Mouse (Mus musculus): ENCODE data around the gene Aldh16a1. TPM values are rescaled to one million over a fixed set of nuclear protein-coding genes. Genes with fewer than 3 reads are reported as not detected.
A peak's percentile ranks its signal among the peaks of the same experiment; 100 is the strongest.

Aldh16a1 gene
- polyA plus RNA-seq, 1 experiment from 2014 or later = 19.6 TPM

GRCm38 (mm10) chr7:45092048-45092447 lies 62.3 kb downstream of the Aldh16a1 start, which contains the start of gene Rcn3:
Rcn3 (minus strand) TSS chr7:45092221.
- H3K27ac ChIP-seq (replicated peaks) = peak within 1 kb of the TSS; percentile 46; the same call in 1 of the 2 replicates
- under 1% methylated on average over 16 of the region's 16 CpGs for WGBS
- peak within 1 kb of the TSS; percentile 54 for H3K4me2 ChIP-seq
- H3K4me1 ChIP-seq (replicated peaks) = peaks cover 24% of the 10 kb centered on the region
- H3K9me3 ChIP-seq = no peaks in the 10 kb centered on the region
- ATAC-seq (ENCODE audit: low read depth) = peak; percentile 92
- H3K36me3 ChIP-seq = no peaks in the 10 kb centered on the region
- no peaks in the 10 kb centered on the region for H3K27me3 ChIP-seq
- H3K9ac ChIP-seq = peak within 1 kb of the TSS; percentile 65
- peak within 1 kb of the TSS; percentile 41 for H3K4me3 ChIP-seq

GRCm38 (mm10) chr7:45091001-45091990 lies 63.1 kb downstream of the Aldh16a1 start:
- H3K36me3 ChIP-seq = peaks cover 7% of the 10 kb centered on the region
- peak overlapping the region; percentile 46; the same call in 1 of the 2 replicates for H3K27ac ChIP-seq (replicated peaks)
- H3K4me1 ChIP-seq (replicated peaks) = peaks cover 24% of the 10 kb centered on the region
- no peaks in the 10 kb centered on the region for H3K9me3 ChIP-seq
- H3K27me3 ChIP-seq = no peaks in the 10 kb centered on the region
- H3K4me3 ChIP-seq = peak overlapping the region; percentile 41
- WGBS = 17% methylated on average over 35 of the region's 35 CpGs
- peak overlapping the region; percentile 65 for H3K9ac ChIP-seq
- peak; percentile 64 for ATAC-seq (ENCODE audit: low read depth)
- H3K4me2 ChIP-seq = peak overlapping the region; percentile 54

MicroRNA genes within 50 kb of the gene (microRNA counts, 519-probe panel; counts per million panel counts)
- microRNA mmu-miR-150 = 3,356 counts per million, percentile 45 among the panel's probes with 10 or more counts

Small RNA genes lying within 50 kb of the gene (microRNA-seq; reads per million reads assigned to microRNA genes)
- 28.5 reads per million, percentile 38 among the genes with 10 or more reads in this experiment for gene Mir150
- gene Mir5121 = 5.8 reads per million, percentile 21 among the genes with 10 or more reads in this experiment
- gene Mir7055 = not detected

Other genes with a start within 250 kb of the Aldh16a1 start
- gene Ap2a1, start 225.1 kb downstream of the Aldh16a1 start, polyA plus RNA-seq (2015; fragmentation: Nextera tagmentation; extraction: Ambion mirVana) = 115 and 116 TPM in 2 replicates
- 0.22 TPM in 1 of 2 replicates, not detected in the other for gene Tsks, start 211.4 kb downstream of the Aldh16a1 start, polyA plus RNA-seq (2015; fragmentation: Nextera tagmentation; extraction: Ambion mirVana)
- gene Cpt1c, start 179.7 kb downstream of the Aldh16a1 start, polyA plus RNA-seq (2015; fragmentation: Nextera tagmentation; extraction: Ambion mirVana) = 47.3 and 54.9 TPM in 2 replicates
- gene Prmt1, start 168.0 kb downstream of the Aldh16a1 start, polyA plus RNA-seq (2015; fragmentation: Nextera tagmentation; extraction: Ambion mirVana) = 612 and 623 TPM in 2 replicates
- gene Irf3, start 156.9 kb downstream of the Aldh16a1 start, polyA plus RNA-seq (2015; fragmentation: Nextera tagmentation; extraction: Ambion mirVana) = 60.3 and 67.3 TPM in 2 replicates
- gene Bcl2l12, start 155.9 kb downstream of the Aldh16a1 start, polyA plus RNA-seq (2015; fragmentation: Nextera tagmentation; extraction: Ambion mirVana) = 17.3 and 17.4 TPM in 2 replicates
- 46.2 and 47.2 TPM in 2 replicates for gene Scaf1, start 138.2 kb downstream of the Aldh16a1 start, polyA plus RNA-seq (2015; fragmentation: Nextera tagmentation; extraction: Ambion mirVana)
- gene Rras, start 136.6 kb downstream of the Aldh16a1 start, polyA plus RNA-seq (2015; fragmentation: Nextera tagmentation; extraction: Ambion mirVana) = 15.0 and 16.5 TPM in 2 replicates
- 12.3 and 15.1 TPM in 2 replicates for gene Prr12, start 101.7 kb downstream of the Aldh16a1 start, polyA plus RNA-seq (2015; fragmentation: Nextera tagmentation; extraction: Ambion mirVana)
- gene Nosip, start 92.2 kb downstream of the Aldh16a1 start, polyA plus RNA-seq (2015; fragmentation: Nextera tagmentation; extraction: Ambion mirVana) = 58.9 and 65.6 TPM in 2 replicates
- gene Prrg2, start 91.9 kb downstream of the Aldh16a1 start, polyA plus RNA-seq (2015; fragmentation: Nextera tagmentation; extraction: Ambion mirVana) = 16.8 and 17.2 TPM in 2 replicates
- gene Rcn3, start 62.4 kb downstream of the Aldh16a1 start, polyA plus RNA-seq (2015; fragmentation: Nextera tagmentation; extraction: Ambion mirVana) = 127 and 134 TPM in 2 replicates
- 25.6 and 27.3 TPM in 2 replicates for gene Fcgrt, start 50.7 kb downstream of the Aldh16a1 start, polyA plus RNA-seq (2015; fragmentation: Nextera tagmentation; extraction: Ambion mirVana)
- gene Rps11, start 30.1 kb downstream of the Aldh16a1 start, polyA plus RNA-seq (2015; fragmentation: Nextera tagmentation; extraction: Ambion mirVana) = 920 and 971 TPM in 2 replicates
- 746 and 820 TPM in 2 replicates for gene Rpl13a, start 25.8 kb downstream of the Aldh16a1 start, polyA plus RNA-seq (2015; fragmentation: Nextera tagmentation; extraction: Ambion mirVana)
- 0.53 TPM in 1 of 2 replicates, not detected in the other for gene Gm45713, start 18.4 kb downstream of the Aldh16a1 start, polyA plus RNA-seq (2015; fragmentation: Nextera tagmentation; extraction: Ambion mirVana)
- 1.3 and 1.5 TPM in 2 replicates for gene Flt3l, start 18.2 kb downstream of the Aldh16a1 start, polyA plus RNA-seq (2015; fragmentation: Nextera tagmentation; extraction: Ambion mirVana)
- 79.9 and 91.9 TPM in 2 replicates for gene Pih1d1, start 281 bp downstream of the Aldh16a1 start, polyA plus RNA-seq (2015; fragmentation: Nextera tagmentation; extraction: Ambion mirVana)
- gene Slc17a7, start 9.4 kb upstream of the Aldh16a1 start, polyA plus RNA-seq (2015; fragmentation: Nextera tagmentation; extraction: Ambion mirVana) = 0.78 and 0.83 TPM in 2 replicates
- not detected in 2 replicates for gene Gfy, start 25.0 kb upstream of the Aldh16a1 start, polyA plus RNA-seq (2015; fragmentation: Nextera tagmentation; extraction: Ambion mirVana)
- gene Pth2, start 26.4 kb upstream of the Aldh16a1 start, polyA plus RNA-seq (2015; fragmentation: Nextera tagmentation; extraction: Ambion mirVana) = not detected in 2 replicates
- 0.29 and 0.45 TPM in 2 replicates for gene Ccdc155, start 50.3 kb upstream of the Aldh16a1 start, polyA plus RNA-seq (2015; fragmentation: Nextera tagmentation; extraction: Ambion mirVana)
- gene Dkkl1, start 57.6 kb upstream of the Aldh16a1 start, polyA plus RNA-seq (2015; fragmentation: Nextera tagmentation; extraction: Ambion mirVana) = 14.6 and 19.8 TPM in 2 replicates
- gene Tead2, start 61.2 kb upstream of the Aldh16a1 start, polyA plus RNA-seq (2015; fragmentation: Nextera tagmentation; extraction: Ambion mirVana) = 65.9 and 85.5 TPM in 2 replicates
- gene Cd37, start 84.5 kb upstream of the Aldh16a1 start, polyA plus RNA-seq (2015; fragmentation: Nextera tagmentation; extraction: Ambion mirVana) = 1.5 and 1.8 TPM in 2 replicates
- 0.18 and 0.27 TPM in 2 replicates for gene Slc6a16, start 86.5 kb upstream of the Aldh16a1 start, polyA plus RNA-seq (2015; fragmentation: Nextera tagmentation; extraction: Ambion mirVana)
- gene Slc6a21, start 122.9 kb upstream of the Aldh16a1 start, polyA plus RNA-seq (2015; fragmentation: Nextera tagmentation; extraction: Ambion mirVana) = not detected in 2 replicates
- 7.1 and 7.2 TPM in 2 replicates for gene Trpm4, start 179.2 kb upstream of the Aldh16a1 start, polyA plus RNA-seq (2015; fragmentation: Nextera tagmentation; extraction: Ambion mirVana)
- 0.55 and 0.74 TPM in 2 replicates for gene Hrc, start 180.7 kb upstream of the Aldh16a1 start, polyA plus RNA-seq (2015; fragmentation: Nextera tagmentation; extraction: Ambion mirVana)
- 18.4 and 20.3 TPM in 2 replicates for gene Ppfia3, start 212.4 kb upstream of the Aldh16a1 start, polyA plus RNA-seq (2015; fragmentation: Nextera tagmentation; extraction: Ambion mirVana)
- 11.1 and 11.6 TPM in 2 replicates for gene Lin7b, start 216.0 kb upstream of the Aldh16a1 start, polyA plus RNA-seq (2015; fragmentation: Nextera tagmentation; extraction: Ambion mirVana)
- gene Snrnp70, start 241.2 kb upstream of the Aldh16a1 start, polyA plus RNA-seq (2015; fragmentation: Nextera tagmentation; extraction: Ambion mirVana) = 186 and 225 TPM in 2 replicates

All from neural tube, embryonic 13.5 days (tissue).